Comparison of ENCODE assay signal across 26 mouse cellular contexts in genomic region chr6:121491339-121491738, GRCm38 (mm10). TPM values are rescaled to one million over a fixed set of nuclear protein-coding genes. Genes with fewer than 3 reads are reported as not detected.
"Had no signal": no experiment of that assay in that cellular context is flagged by ENCODE, and none has a peak within 500 bp of the region (broad histone marks: within the 10 kb centered on the region; RNA-seq: fewer than 3 reads in every experiment).

No protein-coding gene starts in this region.

- H3K27ac ChIP-seq: gastrocnemius, adult 2 months; heart, embryonic 13.5 days; heart, embryonic 15.5 days; hindbrain, embryonic 13.5 days; hindbrain, embryonic 15.5 days; hindbrain, postnatal 0 days; kidney, embryonic 15.5 days; kidney, postnatal 0 days; limb, embryonic 13.5 days; limb, embryonic 15.5 days had no signal

- H3K36me3 ChIP-seq: heart, embryonic 13.5 days; heart, embryonic 15.5 days; hindbrain, embryonic 13.5 days; hindbrain, embryonic 15.5 days; kidney, embryonic 15.5 days; limb, embryonic 13.5 days; limb, embryonic 15.5 days had no signal

- H3K27me3 ChIP-seq: hindbrain, embryonic 15.5 days; kidney, embryonic 15.5 days; limb, embryonic 13.5 days; limb, embryonic 15.5 days had no signal

- H3K4me3 ChIP-seq: gastrocnemius, adult 2 months; heart, embryonic 13.5 days; heart, embryonic 15.5 days; hindbrain, embryonic 13.5 days; hindbrain, embryonic 15.5 days; kidney, embryonic 15.5 days; limb, embryonic 13.5 days; limb, embryonic 15.5 days had no signal

- H3K4me1 ChIP-seq: heart, embryonic 13.5 days; heart, embryonic 15.5 days; kidney, embryonic 15.5 days; limb, embryonic 13.5 days; limb, embryonic 15.5 days had no signal

- ATAC-seq: hindbrain, postnatal 0 days; intestine, embryonic 16.5 days had no signal

- DNase-seq: gastrocnemius, adult 2 months; gastrocnemius, postnatal 10 days; gastrocnemius, postnatal 36 days; heart, postnatal 14 days; heart, postnatal 36 days; kidney, adult 11 months; kidney, adult 2 months; kidney, adult 9 months; kidney, postnatal 14 days; kidney, postnatal 36 days; layer of hippocampus, adult 9-11 months; layer of hippocampus, postnatal 36 days; left cerebral cortex, postnatal 4 days had no signal

- H3K9ac ChIP-seq: heart, embryonic 13.5 days; heart, embryonic 15.5 days; hindbrain, embryonic 13.5 days; hindbrain, embryonic 15.5 days; kidney, embryonic 15.5 days; limb, embryonic 13.5 days; limb, embryonic 15.5 days had no signal

- H3K9me3 ChIP-seq: heart, embryonic 13.5 days; heart, embryonic 15.5 days; hindbrain, embryonic 13.5 days; hindbrain, embryonic 15.5 days; kidney, embryonic 15.5 days; limb, embryonic 13.5 days; limb, embryonic 15.5 days had no signal

- H3K4me2 ChIP-seq: heart, embryonic 11.5 days; heart, embryonic 13.5 days; heart, embryonic 15.5 days; hindbrain, embryonic 13.5 days; hindbrain, embryonic 15.5 days; kidney, embryonic 15.5 days; limb, embryonic 13.5 days; limb, embryonic 15.5 days had no signal

RNA-seq across cellular contexts. Expression of gene Iqsec3, which starts 17.9 kb away (rescaled TPM):
- total RNA-seq: hematopoietic stem cell, adult 5-6 weeks; liver, adult 2 months had no signal
- polyA plus RNA-seq: heart, embryonic 13.5 days; heart, embryonic 15.5 days; liver, adult 2 months had no signal
